ENCODE assay signal across 23 mouse cellular contexts in the genomic region with DNA sequence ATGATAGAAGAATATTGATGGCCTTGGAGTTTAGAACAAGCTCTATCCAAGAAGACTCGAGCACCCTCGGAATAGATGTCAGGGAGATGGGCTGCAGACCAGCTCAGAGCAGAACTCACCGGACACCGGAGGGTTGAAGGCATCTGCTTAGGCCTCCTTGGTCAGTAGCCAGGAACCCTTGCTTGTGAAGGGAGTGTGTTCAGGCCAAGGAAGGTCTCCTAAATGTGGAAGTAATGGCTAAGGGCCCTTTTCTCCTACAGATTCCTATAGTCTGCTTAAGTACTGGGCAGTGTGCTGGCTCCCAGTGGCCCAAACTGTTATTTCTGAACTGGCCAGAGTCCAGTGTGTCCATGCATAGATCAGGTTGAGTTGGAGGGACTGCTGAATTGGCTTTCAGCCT. TPM values are rescaled to one million over a fixed set of nuclear protein-coding genes. Genes with fewer than 3 reads are reported as not detected.
DNase-seq lines count a peak whose midpoint lies in the region; ATAC-seq lines count a peak whose summit lies in the region.
"Had no signal": no experiment of that assay in that cellular context is flagged by ENCODE, and none has a peak within 500 bp of the region (broad histone marks: within the 10 kb centered on the region; RNA-seq: fewer than 3 reads in every experiment).

No protein-coding gene starts in this region.

- no peak overlapping the region for H3K27ac ChIP-seq in intestine, embryonic 16.5 days (ENCODE audit: low read length)
- H3K27ac ChIP-seq: embryonic facial prominence, embryonic 10.5 days; embryonic facial prominence, embryonic 13.5 days; forebrain, embryonic 12.5 days; forebrain, embryonic 15.5 days; hindbrain, embryonic 12.5 days; intestine, embryonic 15.5 days had no signal

- no peak overlapping the region for H3K4me2 ChIP-seq in intestine, embryonic 16.5 days (ENCODE audit: low read depth, low read length)
- H3K4me2 ChIP-seq: embryonic facial prominence, embryonic 13.5 days; forebrain, embryonic 12.5 days; forebrain, embryonic 15.5 days; heart, embryonic 11.5 days; hindbrain, embryonic 12.5 days; intestine, embryonic 15.5 days had no signal

- H3K4me3 ChIP-seq in intestine, embryonic 16.5 days (ENCODE audit: low read length), result no peak overlapping the region
- H3K4me3 ChIP-seq: embryonic facial prominence, embryonic 10.5 days; embryonic facial prominence, embryonic 13.5 days; erythroblast, embryonic 14.5 days; forebrain, embryonic 12.5 days; forebrain, embryonic 15.5 days; hindbrain, embryonic 12.5 days; intestine, embryonic 15.5 days had no signal

- no peaks in the 10 kb centered on the region for H3K36me3 ChIP-seq in intestine, embryonic 16.5 days (ENCODE audit: control insufficient read depth, insufficient read depth, low read length)
- H3K36me3 ChIP-seq: embryonic facial prominence, embryonic 10.5 days; embryonic facial prominence, embryonic 13.5 days; forebrain, embryonic 12.5 days; forebrain, embryonic 15.5 days; hindbrain, embryonic 12.5 days; intestine, embryonic 15.5 days had no signal

- H3K27me3 ChIP-seq in intestine, embryonic 16.5 days (replicated peaks; ENCODE audit: control insufficient read depth, insufficient read depth, low read length), result no peaks in the 10 kb centered on the region
- H3K27me3 ChIP-seq: embryonic facial prominence, embryonic 13.5 days; forebrain, embryonic 12.5 days; forebrain, embryonic 15.5 days; hindbrain, embryonic 12.5 days; intestine, embryonic 15.5 days had no signal

- no peak for ATAC-seq in intestine, embryonic 16.5 days
- no peak for ATAC-seq in megakaryocyte-erythroid progenitor cell, adult 5-6 weeks (replicated peaks; ENCODE audit: low FRiP score, low TSS enrichment, poor library complexity, severe bottlenecking)
- ATAC-seq: activated CD4-positive, CD25-positive, alpha-beta regulatory T cell, adult 4 months; CD4-positive, CD25-positive, alpha-beta regulatory T cell, adult 4 months; forebrain, embryonic 15.5 days; hindbrain, embryonic 16.5 days; intestine, embryonic 15.5 days had no signal

- DNase-seq in cerebellum, adult 8-10 months, result peak; percentile 22
- DNase-seq in cerebellum, postnatal 4 days (ENCODE audit: low spot score in 2 of 2), result no peak
- peak; percentile 8 for DNase-seq in NIH3T3 (ENCODE audit: low read depth)
- peak; percentile 45 for DNase-seq in brain, adult 2 months (ENCODE audit: low read depth, low spot score)
- peak; percentile 44 to 46 for DNase-seq in cerebellum, postnatal 10 days
- no peak for DNase-seq in neural tube, embryonic 10.5 days (ENCODE audit: extremely low spot score, low spot score)
- DNase-seq: embryo, embryonic 11 days; gastrocnemius, postnatal 25 days had no signal

- 89% methylated on average over 4 of the region's 4 CpGs for WGBS in intestine, embryonic 16.5 days

- H3K4me1 ChIP-seq in intestine, embryonic 16.5 days (ENCODE audit: control insufficient read depth, insufficient read depth, low read length), result no peaks in the 10 kb centered on the region
- H3K4me1 ChIP-seq: embryonic facial prominence, embryonic 10.5 days; embryonic facial prominence, embryonic 13.5 days; forebrain, embryonic 12.5 days; hindbrain, embryonic 12.5 days; intestine, embryonic 15.5 days had no signal

- no peaks in the 10 kb centered on the region for H3K9me3 ChIP-seq in intestine, embryonic 16.5 days (ENCODE audit: control insufficient read depth, low read length)
- H3K9me3 ChIP-seq: embryonic facial prominence, embryonic 10.5 days; embryonic facial prominence, embryonic 13.5 days; forebrain, embryonic 12.5 days; forebrain, embryonic 15.5 days; hindbrain, embryonic 12.5 days; intestine, embryonic 15.5 days had no signal

- no peak overlapping the region for H3K9ac ChIP-seq in intestine, embryonic 16.5 days (ENCODE audit: low read depth, low read length)
- H3K9ac ChIP-seq: embryonic facial prominence, embryonic 13.5 days; forebrain, embryonic 12.5 days; forebrain, embryonic 15.5 days; hindbrain, embryonic 12.5 days; intestine, embryonic 15.5 days had no signal

RNA-seq across cellular contexts. Expression of gene Fam19a5, which starts 53.7 kb away (rescaled TPM):
- polyA plus RNA-seq in intestine, embryonic 16.5 days (2015; fragmentation: Nextera tagmentation; extraction: Ambion mirVana), result 2.0 and 2.1 TPM in 2 replicates
- not detected in 2 replicates for total RNA-seq in megakaryocyte-erythroid progenitor cell, adult 5-6 weeks (2014; fragmentation: Nextera tagmentation)
- total RNA-seq in megakaryocyte-erythroid progenitor cell, adult 5-6 weeks (2017), result not detected in 2 replicates
- total RNA-seq: hematopoietic stem cell, adult 5-6 weeks; MEL had no signal
- polyA plus RNA-seq: activated CD4-positive, CD25-positive, alpha-beta regulatory T cell, adult 4 months; CD4-positive, CD25-positive, alpha-beta regulatory T cell, adult 4 months; erythroblast, embryonic 14.5 days had no signal

Comparison
In these comparisons a context has a peak if more than half of its experiments do, and no peak if none do; other contexts are left out.
1. DNase-seq: peak in cerebellum, adult 8-10 months (single experiment), NIH3T3 (single experiment), brain, adult 2 months (single experiment) and cerebellum, postnatal 10 days (2 of 2); none in cerebellum, postnatal 4 days (0 of 2) and neural tube, embryonic 10.5 days (single experiment).